Mouse (Mus musculus) olfactory bulb, adult 2 months (tissue): Measurements from ENCODE around the gene Spata13. TPM values are rescaled to one million over a fixed set of nuclear protein-coding genes. Genes with fewer than 3 reads are reported as not detected.

ENCODE experiments used
- H3K27ac ChIP-seq: fragments of 200-500 bp; 2 replicates; pipeline ENCODE4 v1.5.1; 2012; ENCODE audit warnings: low read depth, low read length; ENCODE audit not compliant: insufficient read depth
- H3K4me1 ChIP-seq: fragments of 200-500 bp; 2 replicates; pipeline ENCODE4 v1.6.1; 2012; ENCODE audit warnings: low read length; ENCODE audit not compliant: control insufficient read depth, insufficient read depth
- H3K4me3 ChIP-seq: fragments of 200-500 bp; 2 replicates; pipeline ENCODE4 v1.5.1; 2012; ENCODE audit warnings: mild to moderate bottlenecking, low read depth, low read length, moderate library complexity; ENCODE audit not compliant: insufficient read depth
- CTCF ChIP-seq: fragments of 200-500 bp; IDR thresholded peaks from 2 replicates; pipeline ENCODE4 v1.5.1; 2012; ENCODE audit warnings: low read depth, mild to moderate bottlenecking, low read length, moderate library complexity; ENCODE audit not compliant: insufficient read depth
- POLR2A ChIP-seq: fragments of 200-500 bp; IDR thresholded peaks from 2 replicates; pipeline ENCODE4 v1.6.1; 2012; ENCODE audit warnings: mild to moderate bottlenecking, low read depth, low read length, moderate library complexity; ENCODE audit not compliant: insufficient read depth
- WGBS: fragments of 180-500 bp; shearing (Covaris S2); methylation state at CpG from one replicate; pipeline ENCODE4 v1.1.7; 2018; 5-methylcytosine and 5-hydroxymethylcytosine counted together
- polyA plus RNA-seq: library from polyadenylated mRNA; stranded (reverse); fragments of >200 nt; gene quantifications from 2 replicates; pipeline ENCODE4 v1.2.4, GENCODE M21; 2012; ENCODE audit warnings: low replicate concordance; ENCODE audit not compliant: missing spikeins, insufficient read depth, insufficient read length

Spata13 gene
- polyA plus RNA-seq, 1 experiment: not detected

DNA sequence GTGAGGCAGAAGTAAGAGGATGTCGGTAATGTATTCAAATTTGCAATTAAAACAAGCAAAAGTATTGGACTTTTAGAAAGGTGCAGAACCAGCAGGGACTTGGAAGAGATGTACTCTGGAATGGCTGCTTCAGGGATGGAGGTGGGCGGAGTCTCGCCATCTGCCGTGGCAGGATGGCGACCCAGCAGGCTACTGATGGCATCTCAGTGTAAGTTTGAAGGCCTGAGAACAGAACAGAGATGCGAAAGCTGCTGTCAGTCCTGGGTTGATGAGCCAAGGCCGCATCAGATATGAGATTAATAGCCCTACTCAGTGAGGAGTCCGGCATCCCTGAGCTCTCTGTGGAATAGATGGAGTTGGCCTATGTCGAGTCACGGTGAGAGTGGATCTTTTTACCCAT, 65.2 kb downstream of the Spata13 start:
- TF ChIP-seq POLR2A: no peak
- no peak for TF ChIP-seq CTCF
- H3K4me3 ChIP-seq: no peak overlapping the region
- H3K27ac ChIP-seq: no peak overlapping the region
- 75% methylated on average over 10 of the region's 10 CpGs for WGBS
- peaks cover 6% of the 10 kb centered on the region for H3K4me1 ChIP-seq

DNA sequence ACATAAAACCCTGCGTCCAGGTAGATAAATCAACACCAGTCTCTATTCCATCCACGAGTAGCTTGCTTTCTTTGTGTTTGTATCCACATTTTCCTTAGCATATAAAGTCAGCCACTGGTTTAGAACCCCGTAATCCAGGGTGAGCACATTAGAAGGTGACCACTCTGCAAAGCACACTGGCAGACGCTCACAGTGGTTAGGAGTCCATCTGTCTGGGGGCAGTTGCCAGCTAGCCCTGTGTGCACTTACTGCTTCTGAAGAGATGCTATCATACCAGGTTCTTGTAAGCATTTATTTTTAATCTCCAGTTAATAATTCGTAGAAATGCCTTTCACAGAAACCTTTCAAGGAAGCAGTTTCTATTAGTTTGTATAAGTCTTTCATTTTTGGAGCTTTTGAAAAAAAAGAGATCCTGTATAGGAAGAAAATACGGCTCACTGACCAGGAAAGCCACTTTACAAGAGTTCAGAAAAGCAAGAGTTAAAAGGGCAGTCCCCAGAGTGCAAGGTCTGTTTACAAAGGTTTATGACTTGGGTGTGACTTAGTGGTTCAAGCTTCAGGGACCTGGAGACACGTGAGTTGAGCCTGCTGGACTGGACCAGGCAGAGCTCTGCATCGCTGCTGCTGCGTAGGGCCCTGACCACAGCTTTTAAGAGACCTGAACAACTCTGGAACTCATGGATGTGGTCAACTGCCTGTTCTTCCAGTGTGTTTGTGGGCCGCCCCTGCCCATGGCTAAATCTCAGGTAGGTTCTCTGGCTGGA, 68.8 kb downstream of the Spata13 start:
- Histone ChIP-seq H3K4me3 (no peak overlapping the region), H3K4me1 (peaks cover 7% of the 10 kb centered on the region), H3K27ac (no peak overlapping the region)
- TF ChIP-seq POLR2A (no peak), CTCF (no peak)
- WGBS: 93% methylated on average over 10 of the region's 10 CpGs

DNA sequence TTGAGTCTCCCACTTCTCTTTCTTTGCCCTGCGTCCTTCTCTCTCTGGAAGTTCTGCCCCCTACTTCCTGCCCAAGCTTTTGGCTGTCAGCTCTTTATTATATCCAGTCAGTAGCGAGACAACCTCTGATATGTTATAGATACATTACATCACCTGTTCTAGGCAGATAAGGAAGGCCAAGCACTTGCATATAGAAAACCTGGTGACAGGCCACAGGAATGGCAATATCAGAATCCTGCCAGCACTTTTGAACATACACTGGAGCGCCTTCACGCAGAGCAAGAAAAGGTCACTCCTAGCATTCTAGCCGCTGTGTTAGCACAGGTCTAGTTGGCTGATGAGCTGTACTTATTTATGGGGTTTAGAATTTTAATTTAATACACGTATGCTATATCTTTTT, 70.7 kb downstream of the Spata13 start:
- whole genome bisulfite sequencing: 83% methylated on average over 6 of the region's 6 CpGs

DNA sequence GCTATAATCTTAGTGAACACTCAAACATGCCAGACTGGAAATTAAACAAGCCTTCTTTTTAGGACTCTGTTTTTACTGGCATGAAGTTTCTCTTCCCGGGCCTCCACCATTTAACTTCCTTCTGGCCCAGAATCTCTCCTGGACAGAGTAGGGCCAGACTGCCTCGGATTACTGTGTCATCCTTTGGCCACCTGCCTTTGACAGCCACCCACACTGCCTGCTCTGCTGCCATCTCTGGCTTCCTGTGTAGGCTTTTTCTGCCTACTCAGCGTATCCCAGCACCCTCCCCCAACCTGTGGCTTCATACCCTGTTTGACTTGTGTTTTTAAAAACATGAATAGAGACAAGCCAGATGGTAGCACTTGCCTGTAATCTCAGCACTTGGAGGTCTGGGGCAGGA, 71.2 kb downstream of the Spata13 start:
- no peak for TF ChIP-seq CTCF
- no peak for TF ChIP-seq POLR2A
- 38% methylated on average over 3 of the region's 3 CpGs for WGBS
- H3K4me1 ChIP-seq: peaks cover 14% of the 10 kb centered on the region
- H3K27ac ChIP-seq: no peak overlapping the region
- H3K4me3 ChIP-seq: no peak overlapping the region

More for the DNA sequence above, 70.7 kb downstream of the Spata13 start:
- H3K4me1 ChIP-seq: peaks cover 14% of the 10 kb centered on the region
- H3K27ac ChIP-seq: no peak overlapping the region
- H3K4me3 ChIP-seq: no peak overlapping the region
- no peak for TF ChIP-seq CTCF
- TF ChIP-seq POLR2A: no peak

DNA sequence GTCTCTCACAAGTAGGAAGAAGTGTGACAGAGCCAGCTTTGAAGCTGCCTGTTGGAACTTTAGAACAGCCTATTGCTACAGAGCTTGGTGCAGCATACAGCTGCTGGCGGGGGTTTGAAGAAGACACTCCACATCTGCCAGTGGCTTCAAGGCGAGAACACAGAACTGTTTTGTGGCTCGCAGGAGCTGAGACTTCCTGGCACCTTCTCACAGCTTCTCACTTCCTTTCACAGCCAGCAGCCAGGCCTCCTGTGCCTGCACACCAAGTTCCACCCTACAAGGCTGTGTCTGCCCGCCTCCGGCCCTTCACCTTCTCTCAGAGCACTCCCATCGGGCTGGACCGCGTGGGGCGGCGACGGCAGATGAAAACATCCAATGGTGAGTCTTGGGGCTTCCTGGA, 75.4 kb downstream of the Spata13 start:
- Histone ChIP-seq H3K4me1 (peaks cover 12% of the 10 kb centered on the region), H3K27ac (no peak overlapping the region), H3K4me3 (no peak overlapping the region; the same call in 1 of the 2 replicates)
- TF ChIP-seq POLR2A (no peak), CTCF (no peak)
- whole genome bisulfite sequencing: 70% methylated on average over 11 of the region's 11 CpGs

DNA sequence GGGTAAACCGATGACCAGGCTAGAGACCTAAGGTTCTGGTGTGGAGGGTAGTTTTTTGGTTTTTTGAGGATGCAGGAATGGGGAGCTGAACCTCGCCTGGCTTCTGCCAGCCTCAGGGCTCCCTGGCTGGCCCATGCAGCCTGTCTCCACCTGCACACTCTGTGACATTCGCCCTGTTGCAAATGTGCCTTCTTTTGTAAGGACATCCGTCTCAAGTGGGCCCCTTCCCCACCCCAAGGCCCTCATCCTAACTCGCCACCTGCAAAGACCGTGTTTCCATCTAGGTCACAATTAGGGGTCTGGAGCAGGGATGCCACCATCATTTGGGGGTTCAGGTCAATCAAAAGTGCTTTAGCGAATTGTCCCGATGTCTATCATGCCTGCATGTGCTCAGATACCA, 75.9 kb downstream of the Spata13 start:
- no peak overlapping the region for H3K27ac ChIP-seq
- WGBS: 95% methylated on average over 8 of the region's 8 CpGs
- H3K4me3 ChIP-seq: peak overlapping the region; percentile 4; the same call in 1 of the 2 replicates
- peaks cover 12% of the 10 kb centered on the region for H3K4me1 ChIP-seq
- TF ChIP-seq POLR2A (no peak), CTCF (no peak)

DNA sequence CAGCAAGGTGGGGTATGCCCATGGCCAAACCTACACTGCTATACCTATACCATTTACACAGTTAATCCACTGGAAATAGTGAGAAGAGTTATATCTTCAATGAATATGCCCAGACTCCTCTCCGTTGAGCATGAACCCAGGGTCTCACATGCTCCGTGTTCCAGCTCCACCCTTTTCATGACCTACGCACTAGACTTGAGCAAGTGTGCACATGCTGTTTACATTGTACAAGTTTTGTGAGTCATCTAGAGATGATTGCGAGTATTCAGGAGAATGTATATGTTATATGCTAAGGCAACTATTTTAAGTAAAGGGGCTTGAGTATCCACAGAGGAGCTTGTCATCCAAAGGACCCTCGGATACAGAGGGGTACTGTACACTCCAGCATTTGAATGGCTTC, 77.4 kb downstream of the Spata13 start:
- peaks cover 6% of the 10 kb centered on the region; the same call in 1 of the 2 replicates for H3K4me1 ChIP-seq
- WGBS: 91% methylated on average over 5 of the region's 5 CpGs
- no peak overlapping the region for H3K4me3 ChIP-seq
- TF ChIP-seq CTCF: no peak
- TF ChIP-seq POLR2A: no peak
- no peak overlapping the region for H3K27ac ChIP-seq

DNA sequence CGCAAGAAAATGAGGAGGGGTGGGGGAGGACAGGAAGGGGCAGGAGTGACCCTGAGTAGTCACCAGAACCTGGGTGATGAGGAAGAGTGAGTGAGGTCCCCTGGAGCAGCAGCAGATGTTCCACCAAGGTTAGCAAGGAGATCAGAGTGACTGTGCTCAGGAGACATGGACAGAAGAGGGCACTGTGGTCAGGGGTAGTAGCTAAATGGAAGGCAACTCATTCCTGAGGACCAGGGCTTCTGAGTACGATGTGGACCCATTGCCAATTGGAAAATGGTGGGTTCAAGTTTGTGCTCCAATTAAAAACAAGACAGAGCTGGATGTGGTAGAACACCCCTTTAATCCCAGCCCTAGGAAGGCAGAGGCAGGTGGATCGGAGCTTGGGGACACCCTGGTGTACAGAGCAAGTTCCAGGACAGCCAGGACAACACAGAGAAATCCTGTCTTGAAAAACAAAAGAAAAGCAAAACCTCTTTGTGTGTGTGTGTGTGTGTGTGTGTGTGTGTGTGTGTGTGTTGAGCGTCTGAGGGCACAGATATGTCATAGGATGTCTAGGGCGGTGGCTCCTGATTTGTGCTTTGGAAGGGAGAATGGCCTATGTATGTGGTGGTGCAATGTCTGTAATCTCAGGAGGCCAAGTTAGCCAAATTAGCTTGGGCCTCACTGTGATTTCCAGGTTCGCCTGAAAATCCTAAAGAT, 77.9 kb downstream of the Spata13 start:
- H3K4me1 ChIP-seq: peaks cover 6% of the 10 kb centered on the region; the same call in 1 of the 2 replicates
- H3K4me3 ChIP-seq: no peak overlapping the region
- 87% methylated on average over 6 of the region's 6 CpGs for WGBS
- no peak for TF ChIP-seq CTCF
- TF ChIP-seq POLR2A: no peak
- no peak overlapping the region for H3K27ac ChIP-seq

DNA sequence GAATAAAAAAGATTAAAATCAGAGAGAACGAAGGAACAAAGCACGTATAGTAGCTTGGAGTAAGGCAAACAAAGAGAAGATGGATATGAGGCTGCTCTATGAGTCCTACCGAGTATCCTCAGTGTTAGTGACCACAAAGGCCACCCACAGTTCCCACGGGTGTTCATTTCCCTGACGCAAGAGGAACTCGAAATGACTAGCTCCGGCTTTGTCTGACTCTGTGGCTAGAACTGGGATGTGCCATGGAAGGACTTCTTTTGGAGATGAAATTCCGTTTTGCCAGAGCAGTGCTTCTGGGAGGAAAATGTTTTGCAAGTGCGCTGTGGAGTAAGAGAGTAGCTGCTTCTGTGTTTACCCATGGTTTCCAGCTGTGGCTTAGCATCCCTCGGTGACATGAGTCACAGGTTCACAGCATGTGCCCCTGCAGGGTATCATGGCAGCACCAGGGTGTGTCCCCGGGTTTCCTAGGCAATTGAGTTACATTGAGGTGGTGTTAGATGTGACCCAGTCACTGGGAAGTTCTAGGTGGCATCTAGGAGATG, 78.6 kb downstream of the Spata13 start:
- H3K4me1 ChIP-seq: peaks cover 6% of the 10 kb centered on the region; the same call in 1 of the 2 replicates
- 78% methylated on average over 11 of the region's 11 CpGs for WGBS
- no peak overlapping the region for H3K27ac ChIP-seq
- H3K4me3 ChIP-seq: no peak overlapping the region
- no peak for TF ChIP-seq CTCF
- no peak for TF ChIP-seq POLR2A
